Mouse (Mus musculus) megakaryocyte, embryonic 14.5 days (primary cell): ENCODE measurements around the gene Tmem136. TPM values are rescaled to one million over a fixed set of nuclear protein-coding genes. Genes with fewer than 3 reads are reported as not detected.
A peak's percentile ranks its signal among the peaks of the same experiment; 100 is the strongest.

Experiments
- H3K27me3 ChIP-seq: replicated peaks from 2 replicates; pipeline ENCODE3; 2012; ENCODE audit warnings: inconsistent platforms
- H3K36me3 ChIP-seq: replicated peaks from 2 replicates; pipeline ENCODE3; 2012; ENCODE audit warnings: low read length, inconsistent platforms, mixed read lengths
- H3K4me1 ChIP-seq: 2 replicates; pipeline ENCODE4 v1.6.1; 2012; ENCODE audit warnings: inconsistent platforms
- H3K4me3 ChIP-seq: replicated peaks from 2 replicates; pipeline ENCODE3; 2012; ENCODE audit warnings: moderate library complexity, mild to moderate bottlenecking, inconsistent platforms
- H3K9me3 ChIP-seq: 2 replicates; pipeline ENCODE4 v1.6.1; 2012; ENCODE audit warnings: inconsistent platforms
- FLI1 ChIP-seq: IDR thresholded peaks from 2 replicates; pipeline ENCODE4 v1.6.1; 2012; ENCODE audit warnings: low read length, inconsistent platforms, mixed read lengths
- GATA1 ChIP-seq: IDR thresholded peaks from 3 replicates; pipeline ENCODE4 v1.6.1; 2012; ENCODE audit warnings: mixed read lengths, low read length, inconsistent platforms, borderline replicate concordance
- polyA plus RNA-seq: library from polyadenylated mRNA; stranded (reverse); fragments of >175 nt; gene quantifications from 2 replicates; pipeline ENCODE4 v1.2.3, GENCODE M21; 2012; ENCODE audit warnings: low replicate concordance; ENCODE audit not compliant: insufficient read depth

Gene Tmem136
- polyA plus RNA-seq, result not detected in 2 replicates

- H3K27me3 ChIP-seq, result peaks cover 68% of the 10 kb centered on the region
- no peak for TF ChIP-seq GATA1
- no peaks in the 10 kb centered on the region for H3K36me3 ChIP-seq
These were observed at the start of gene Tmem136 for GRCm38 (mm10) chr9:43116134-43116996. Gene Tmem136 (minus strand): TSS chr9:43116570.

GRCm38 (mm10) chr9:43155960-43156359, 39.6 kb upstream of the Tmem136 start:
- Histone ChIP-seq H3K36me3 (no peaks in the 10 kb centered on the region), H3K4me1 (no peaks in the 10 kb centered on the region), H3K9me3 (no peaks in the 10 kb centered on the region), H3K4me3 (no peak overlapping the region), H3K27me3 (peaks cover 48% of the 10 kb centered on the region)
- no peak for TF ChIP-seq FLI1
- no peak for TF ChIP-seq GATA1

More at GRCm38 (mm10) chr9:43116134-43116996, at the start of gene Tmem136:
- Histone ChIP-seq H3K4me1 (peaks cover 10% of the 10 kb centered on the region), H3K4me3 (peak within 1 kb of the TSS; percentile 42), H3K9me3 (peaks cover 2% of the 10 kb centered on the region; the same call in 1 of the 2 replicates)

DNA sequence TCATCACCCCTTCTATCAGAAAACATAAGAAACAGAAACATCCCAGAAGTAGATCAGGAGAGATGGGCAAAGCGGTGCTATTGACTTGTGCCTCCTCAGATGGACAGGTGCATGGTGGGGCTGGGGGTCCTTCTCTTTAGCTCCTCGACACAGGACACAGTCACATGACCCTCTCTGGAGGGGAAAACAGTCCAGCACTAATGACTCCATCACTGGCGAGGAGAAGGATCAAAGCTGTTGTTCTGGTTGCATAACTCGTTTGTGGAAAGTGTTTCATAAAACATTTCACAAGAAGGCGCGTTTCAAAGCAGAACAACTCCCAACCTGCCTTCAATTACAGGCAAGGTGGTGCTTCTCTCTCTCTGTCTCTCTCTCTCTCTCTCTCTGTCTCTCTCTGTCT, 35.4 kb upstream of the Tmem136 start:
- Histone ChIP-seq H3K27me3 (peaks cover 64% of the 10 kb centered on the region), H3K9me3 (no peaks in the 10 kb centered on the region)
- no peak for TF ChIP-seq FLI1
- no peak for TF ChIP-seq GATA1

GRCm38 (mm10) chr9:43150957-43151356, 34.6 kb upstream of the Tmem136 start:
- Histone ChIP-seq H3K27me3 (peaks cover 63% of the 10 kb centered on the region), H3K4me3 (no peak overlapping the region), H3K9me3 (no peaks in the 10 kb centered on the region), H3K36me3 (no peaks in the 10 kb centered on the region), H3K4me1 (no peaks in the 10 kb centered on the region)
- TF ChIP-seq GATA1, result no peak

More for the DNA sequence above, 35.4 kb upstream of the Tmem136 start:
- Histone ChIP-seq H3K36me3 (no peaks in the 10 kb centered on the region), H3K4me3 (no peak overlapping the region), H3K4me1 (no peaks in the 10 kb centered on the region)

- Histone ChIP-seq H3K4me3 (no peak overlapping the region), H3K27me3 (peaks cover 58% of the 10 kb centered on the region), H3K9me3 (no peaks in the 10 kb centered on the region), H3K36me3 (no peaks in the 10 kb centered on the region), H3K4me1 (no peaks in the 10 kb centered on the region)
- TF ChIP-seq GATA1 (no peak), FLI1 (no peak)
These were observed 33.7 kb upstream of the Tmem136 start for GRCm38 (mm10) chr9:43150075-43150474.

- H3K9me3 ChIP-seq, result no peaks in the 10 kb centered on the region
- TF ChIP-seq GATA1 (no peak), FLI1 (no peak)
- H3K4me3 ChIP-seq, result no peak overlapping the region
- H3K36me3 ChIP-seq, result no peaks in the 10 kb centered on the region
- H3K4me1 ChIP-seq, result no peaks in the 10 kb centered on the region
- peaks cover 59% of the 10 kb centered on the region for H3K27me3 ChIP-seq
These were observed 33.1 kb upstream of the Tmem136 start for GRCm38 (mm10) chr9:43149498-43149897.

GRCm38 (mm10) chr9:43145196-43145595, 28.8 kb upstream of the Tmem136 start:
- H3K9me3 ChIP-seq, result no peaks in the 10 kb centered on the region
- no peaks in the 10 kb centered on the region for H3K36me3 ChIP-seq
- TF ChIP-seq FLI1 (no peak), GATA1 (no peak)
- no peaks in the 10 kb centered on the region for H3K4me1 ChIP-seq
- H3K4me3 ChIP-seq, result no peak overlapping the region
- peaks cover 55% of the 10 kb centered on the region for H3K27me3 ChIP-seq

DNA sequence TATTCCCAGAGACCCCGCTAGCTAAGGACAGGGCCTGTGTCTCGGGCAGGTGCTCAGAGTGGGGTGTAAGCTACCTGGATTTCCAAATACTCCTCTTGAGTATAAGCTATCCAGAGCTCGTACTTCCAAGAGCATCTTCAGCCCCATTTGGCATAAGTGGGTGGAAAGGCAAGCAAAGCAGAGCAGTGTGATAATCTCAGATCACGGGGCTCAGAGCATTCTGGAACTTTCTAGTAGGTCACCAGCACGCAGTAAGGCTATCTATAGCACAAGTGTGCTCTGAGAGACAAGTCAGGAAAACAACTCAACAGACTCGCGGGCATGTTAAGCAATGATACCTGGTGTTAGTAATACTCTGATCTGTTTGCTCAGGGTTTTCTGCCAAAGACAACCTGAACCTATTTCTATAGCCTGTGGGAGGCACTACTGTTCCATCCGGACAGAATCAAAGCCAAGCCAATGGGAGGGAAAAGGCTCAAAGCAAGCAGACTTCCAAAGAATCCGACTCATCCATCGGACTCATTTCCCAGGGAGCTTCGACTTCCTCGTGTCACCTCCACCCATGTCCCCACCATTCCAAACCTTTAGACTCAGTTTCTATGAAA, 27.9 kb upstream of the Tmem136 start:
- TF ChIP-seq FLI1, result no peak
- TF ChIP-seq GATA1, result no peak
- no peak overlapping the region for H3K4me3 ChIP-seq
- peaks cover 55% of the 10 kb centered on the region for H3K27me3 ChIP-seq
- H3K36me3 ChIP-seq, result no peaks in the 10 kb centered on the region
- no peaks in the 10 kb centered on the region for H3K9me3 ChIP-seq
- no peaks in the 10 kb centered on the region for H3K4me1 ChIP-seq

DNA sequence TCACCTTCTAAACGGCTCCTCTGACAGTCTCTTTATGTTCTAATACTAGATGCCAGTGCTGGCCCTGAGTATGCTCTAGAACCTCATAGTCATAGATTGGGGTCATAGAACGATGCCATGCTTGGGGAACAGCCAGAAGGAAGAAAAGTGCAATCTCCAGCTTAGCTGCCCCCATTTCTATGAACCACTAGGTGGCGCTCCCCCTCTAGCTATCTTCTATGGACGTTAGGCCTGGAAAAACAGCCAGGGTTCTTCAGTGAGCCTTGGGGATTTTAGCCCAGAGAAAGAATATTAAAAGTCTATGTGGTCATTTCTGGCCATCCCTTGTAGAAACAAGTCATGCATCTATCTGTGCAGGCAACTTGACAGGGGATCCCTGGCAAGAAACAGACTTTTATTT, 25.5 kb upstream of the Tmem136 start:
- Histone ChIP-seq H3K36me3 (no peaks in the 10 kb centered on the region), H3K27me3 (peaks cover 56% of the 10 kb centered on the region), H3K4me3 (no peak overlapping the region), H3K9me3 (no peaks in the 10 kb centered on the region), H3K4me1 (no peaks in the 10 kb centered on the region)
- TF ChIP-seq GATA1, result no peak
- TF ChIP-seq FLI1, result no peak

DNA sequence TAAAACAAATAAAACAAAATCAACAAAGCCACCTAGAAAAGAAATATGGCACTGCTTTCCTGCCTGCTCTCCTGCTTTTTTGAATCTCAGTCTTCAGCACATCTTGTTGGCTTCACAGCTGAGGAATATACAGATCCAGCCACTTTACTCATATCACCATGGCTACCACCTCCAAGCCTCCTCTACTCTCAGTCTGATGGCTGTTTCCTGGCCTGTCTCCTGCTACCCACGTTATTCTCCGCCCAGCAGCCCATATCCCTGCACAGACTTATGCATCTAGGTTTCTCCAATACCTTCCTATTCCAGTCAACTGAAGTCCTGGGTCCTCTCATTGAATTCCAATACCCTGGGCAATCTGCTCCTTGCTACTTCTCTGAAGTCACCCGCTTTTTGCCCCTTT, 17.2 kb upstream of the Tmem136 start:
- TF ChIP-seq GATA1, result no peak
- TF ChIP-seq FLI1, result no peak
- Histone ChIP-seq H3K4me3 (no peak overlapping the region), H3K27me3 (peaks cover 43% of the 10 kb centered on the region), H3K4me1 (no peaks in the 10 kb centered on the region), H3K9me3 (peaks cover 3% of the 10 kb centered on the region), H3K36me3 (no peaks in the 10 kb centered on the region)

DNA sequence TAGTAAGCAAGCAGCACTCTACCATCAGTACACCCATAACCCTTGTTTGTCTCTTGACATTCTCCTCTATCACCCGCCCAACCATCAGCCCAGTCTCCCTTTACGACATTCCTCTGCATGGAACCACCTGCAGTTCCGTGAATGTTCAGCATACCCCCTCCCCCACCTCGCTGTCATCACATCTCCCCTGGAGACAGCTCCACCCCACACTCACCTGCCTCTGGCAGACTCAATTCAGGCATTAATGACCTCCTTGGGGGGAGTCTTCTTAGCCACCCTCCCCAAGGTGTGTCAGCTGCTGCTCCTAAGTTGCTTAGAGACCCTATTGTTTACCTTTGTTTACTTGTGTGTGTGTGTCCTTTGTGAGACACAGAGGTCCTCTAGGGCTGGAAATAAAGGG, 16.0 kb upstream of the Tmem136 start:
- no peaks in the 10 kb centered on the region for H3K36me3 ChIP-seq

More for the DNA sequence above, 16.0 kb upstream of the Tmem136 start:
- TF ChIP-seq GATA1, result no peak
- no peak for TF ChIP-seq FLI1
- peaks cover 39% of the 10 kb centered on the region for H3K27me3 ChIP-seq
- H3K4me3 ChIP-seq, result no peak overlapping the region
- peaks cover 3% of the 10 kb centered on the region for H3K9me3 ChIP-seq
- no peaks in the 10 kb centered on the region for H3K4me1 ChIP-seq
